Mouse (Mus musculus): ENCODE data around the gene Ms4a6c.

DNA sequence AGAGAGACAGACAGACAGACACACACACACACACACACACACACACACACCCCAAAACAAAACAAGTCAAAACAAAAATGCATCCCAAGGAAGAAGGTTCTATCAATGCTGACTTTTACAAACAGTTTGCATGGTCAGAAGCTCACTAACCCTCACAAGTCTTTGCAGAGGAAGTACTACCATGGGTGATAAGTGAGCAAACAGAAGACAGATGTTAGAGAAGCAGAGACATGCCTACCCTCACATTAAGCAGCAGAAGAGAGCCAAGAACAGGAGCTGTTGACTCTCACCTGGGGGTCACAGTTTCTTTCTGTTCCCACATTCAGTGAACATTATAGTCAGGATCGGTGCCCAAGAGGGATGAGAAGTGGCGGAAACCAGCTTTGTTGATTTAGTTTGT, 10.5 kb downstream of the Ms4a6c start:
- no peak for TF ChIP-seq CTCF (IDR thresholded peaks at IDR 0.05; ENCODE audit: borderline replicate concordance, control insufficient read depth, extremely low read depth, insufficient read depth, low read length, poor library complexity)
- no peak for TF ChIP-seq POLR2A (IDR thresholded peaks at IDR 0.05; ENCODE audit: control insufficient read depth, extremely low read depth, insufficient read depth, low read length, poor library complexity)

Measured in thymus, adult 2 months (tissue).